Mouse (Mus musculus): ENCODE data around the gene Gm13124. TPM values are rescaled to one million over a fixed set of nuclear protein-coding genes. Genes with fewer than 3 reads are reported as not detected.
"Not testable (repeated sequence)": the region's sequence is repeated elsewhere in the genome, so short reads cannot be mapped to it uniquely, and the experiment has no call there.

The Gm13124 gene
- not detected in 2 replicates for polyA plus RNA-seq (2016; fragmentation: Nextera tagmentation; extraction: Ambion mirVana)

DNA sequence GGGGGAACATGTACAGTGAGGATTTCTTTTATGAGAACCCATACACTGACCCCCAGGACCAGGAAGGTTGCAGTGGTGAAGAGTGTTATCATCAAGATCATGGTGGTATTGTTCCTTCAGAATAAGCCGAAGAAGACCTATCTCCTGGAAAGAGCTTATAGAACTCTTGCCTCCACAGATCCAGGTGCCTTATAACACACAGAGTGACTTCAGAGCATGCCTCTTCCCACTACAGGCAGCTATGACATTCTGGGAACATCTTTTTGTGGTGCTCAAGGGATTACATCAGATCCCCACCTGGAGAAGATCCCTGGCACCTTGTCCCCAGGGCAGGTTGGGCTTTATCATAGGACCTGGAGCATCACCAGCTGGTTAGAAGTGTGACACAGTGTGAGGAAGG, at the start of gene Gm13124:
TSS of gene Gm13124 (minus strand) at position 101 of the 400 bp plus-strand sequence.
- 90% methylated on average over 1 of the region's 1 CpGs for WGBS

DNA sequence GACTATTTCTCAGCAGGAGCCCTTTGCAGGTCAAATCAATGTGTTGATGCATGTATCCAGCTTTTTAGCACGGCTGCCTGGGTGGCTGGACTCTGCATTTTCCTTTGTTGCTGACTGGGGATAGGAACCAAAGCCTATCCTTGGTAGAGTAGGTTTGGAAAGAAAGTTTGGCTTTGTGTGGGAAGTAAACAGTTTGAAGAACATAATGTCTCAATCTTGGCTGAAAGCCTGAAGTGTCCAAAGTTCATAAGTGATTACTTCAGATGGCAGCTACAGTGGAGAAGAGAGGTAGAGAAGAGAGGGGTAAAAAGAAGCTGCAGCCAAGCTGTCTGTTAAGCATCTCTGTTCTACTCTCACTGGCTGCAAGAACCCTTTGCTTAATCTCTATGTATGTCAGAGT, 49.7 kb upstream of the Gm13124 start:
- WGBS, result 76% methylated on average over 1 of the region's 1 CpGs
- Histone ChIP-seq H3K4me2 (replicated peaks) (no peak overlapping the region), H3K27me3 (replicated peaks) (no peaks in the 10 kb centered on the region), H3K9me3 (peaks cover 37% of the 10 kb centered on the region), H3K27ac (no peak overlapping the region), H3K36me3 (no peaks in the 10 kb centered on the region), H3K4me1 (no peaks in the 10 kb centered on the region), H3K9ac (no peak overlapping the region), H3K4me3 (no peak overlapping the region)
- ATAC-seq (ENCODE audit: low FRiP score, low read depth), result no peak

More for the DNA sequence above, at the start of gene Gm13124:
- H3K4me1 ChIP-seq, result no peaks in the 10 kb centered on the region
- H3K4me2 ChIP-seq (replicated peaks), result no peak within 1 kb of the TSS
- no peak within 1 kb of the TSS for H3K4me3 ChIP-seq
- ATAC-seq (ENCODE audit: low FRiP score, low read depth), result no peak
- no peak within 1 kb of the TSS for H3K27ac ChIP-seq
- no peak within 1 kb of the TSS for H3K9ac ChIP-seq
- H3K27me3 ChIP-seq (replicated peaks), result no peaks in the 10 kb centered on the region
- H3K36me3 ChIP-seq, result no peaks in the 10 kb centered on the region
- H3K9me3 ChIP-seq, result peaks cover 21% of the 10 kb centered on the region; the same call in 1 of the 2 replicates

DNA sequence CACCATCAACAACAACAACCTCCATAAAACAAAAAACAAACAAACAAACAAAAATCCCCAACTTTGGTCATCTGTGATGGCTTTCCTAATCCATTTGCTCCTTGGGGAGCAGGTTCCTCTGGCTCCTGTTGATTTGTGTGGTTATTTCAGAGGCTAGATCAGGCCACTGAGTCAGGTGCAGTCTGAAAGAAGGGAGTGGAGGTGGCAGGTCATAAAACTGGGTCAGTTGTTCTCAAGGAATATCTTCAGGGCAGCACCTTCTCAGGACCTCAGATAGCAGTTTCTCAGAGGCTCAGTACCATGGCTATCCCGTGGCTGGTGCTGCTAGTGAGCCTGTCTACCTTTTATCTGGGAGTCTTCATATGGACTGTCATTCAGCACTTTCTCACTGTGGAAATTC, 48.5 kb upstream of the Gm13124 start, which contains the start of gene Aadacl4:
TSS of gene Aadacl4 (plus strand) at position 301 of the 400 bp plus-strand sequence.
- Histone ChIP-seq H3K9me3 (peaks cover 37% of the 10 kb centered on the region), H3K4me2 (replicated peaks) (no peak within 1 kb of the TSS), H3K9ac (no peak within 1 kb of the TSS), H3K27me3 (replicated peaks) (no peaks in the 10 kb centered on the region), H3K4me1 (no peaks in the 10 kb centered on the region), H3K27ac (no peak within 1 kb of the TSS), H3K4me3 (no peak within 1 kb of the TSS), H3K36me3 (no peaks in the 10 kb centered on the region)
- ATAC-seq (ENCODE audit: low FRiP score, low read depth), result no peak
- 59% methylated on average over 1 of the region's 1 CpGs for WGBS

DNA sequence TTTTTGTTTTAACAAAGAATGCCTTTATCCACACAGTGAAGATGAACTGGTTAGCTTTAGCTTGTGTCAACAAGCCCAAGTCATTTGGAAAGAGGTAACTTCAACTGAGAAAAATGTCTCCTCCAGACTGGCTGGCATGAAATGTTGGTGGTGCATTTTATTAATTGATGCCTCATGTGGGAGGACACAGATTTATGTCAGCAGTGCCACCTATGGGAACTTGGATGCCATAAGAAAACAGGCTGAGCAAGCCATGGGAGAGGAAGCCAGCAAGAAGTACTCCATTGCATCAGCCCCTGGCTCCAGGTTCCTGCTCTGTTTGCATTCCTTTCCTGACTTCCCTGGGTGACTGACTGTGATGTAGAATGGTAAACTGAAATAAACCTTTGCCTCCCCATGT, 27.9 kb upstream of the Gm13124 start:
- no peak overlapping the region for H3K27ac ChIP-seq
- ATAC-seq (ENCODE audit: low FRiP score, low read depth), result no peak
- no peak overlapping the region for H3K9ac ChIP-seq
- no peak overlapping the region for H3K4me3 ChIP-seq
- no peak overlapping the region for H3K4me2 ChIP-seq (replicated peaks)
- no peaks in the 10 kb centered on the region for H3K4me1 ChIP-seq
- H3K9me3 ChIP-seq, result peaks cover 23% of the 10 kb centered on the region; the same call in 1 of the 2 replicates
- H3K36me3 ChIP-seq, result no peaks in the 10 kb centered on the region
- no peaks in the 10 kb centered on the region for H3K27me3 ChIP-seq (replicated peaks)

DNA sequence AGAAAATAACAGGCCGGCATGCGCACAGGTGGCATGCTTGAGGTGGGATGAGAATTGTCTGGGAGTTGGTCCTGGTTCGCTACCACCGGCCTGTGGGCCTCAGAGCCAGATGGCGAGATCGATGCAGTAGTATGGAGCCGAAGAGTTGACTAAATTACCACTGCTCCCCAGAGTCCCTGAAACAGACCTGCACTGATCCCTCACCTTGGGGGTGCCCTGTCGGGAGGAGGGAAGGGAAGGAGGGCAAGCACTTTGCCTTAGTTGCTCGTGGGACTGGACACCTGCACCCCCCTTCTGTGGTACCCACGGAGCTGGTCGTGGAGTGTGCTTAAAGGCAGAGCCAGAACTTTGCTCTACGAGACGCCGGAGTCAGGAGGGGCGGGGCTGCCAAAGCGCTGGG, 21.3 kb upstream of the Gm13124 start:
- 87% methylated on average over 13 of the region's 16 CpGs for WGBS
- not testable (repeated sequence) for H3K9ac ChIP-seq

DNA sequence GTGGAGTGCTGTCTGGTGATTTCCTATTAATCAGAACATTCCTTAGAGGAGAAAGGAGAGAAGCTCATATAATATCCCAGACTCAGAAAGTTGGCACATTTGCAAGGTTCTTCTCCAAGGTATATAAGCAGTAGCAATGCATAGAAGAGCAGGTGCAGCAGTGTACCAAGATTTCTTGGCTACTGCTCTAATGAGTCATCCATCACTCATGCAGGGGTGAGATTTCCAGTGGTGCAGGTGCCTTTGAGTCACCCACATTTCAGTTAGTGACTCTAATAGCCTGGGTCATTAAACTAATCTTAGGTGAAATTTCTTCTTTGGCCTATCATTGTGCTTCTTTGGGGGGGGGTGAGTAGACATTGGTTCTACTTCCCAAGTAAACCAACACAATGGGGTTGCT, 2.8 kb upstream of the Gm13124 start:
- no peaks in the 10 kb centered on the region for H3K27me3 ChIP-seq (replicated peaks)
- no peak overlapping the region for H3K4me2 ChIP-seq (replicated peaks)
- no peak overlapping the region for H3K9ac ChIP-seq
- no peaks in the 10 kb centered on the region for H3K36me3 ChIP-seq
- no peak overlapping the region for H3K27ac ChIP-seq
- H3K4me3 ChIP-seq, result no peak overlapping the region
- no peaks in the 10 kb centered on the region for H3K4me1 ChIP-seq
- ATAC-seq (ENCODE audit: low FRiP score, low read depth), result no peak
- 0 out of 2 replicates have a peak, but pooled peaks cover 11% of the 10 kb centered on the region for H3K9me3 ChIP-seq

More for the DNA sequence above, 21.3 kb upstream of the Gm13124 start:
- H3K4me3 ChIP-seq; H3K36me3 ChIP-seq; H3K27ac ChIP-seq; H3K4me1 ChIP-seq; H3K4me2 ChIP-seq (replicated peaks); ATAC-seq (ENCODE audit: low FRiP score, low read depth); H3K27me3 ChIP-seq (replicated peaks): not testable (repeated sequence)
- peaks cover 28% of the 10 kb centered on the region; the same call in 1 of the 2 replicates for H3K9me3 ChIP-seq

DNA sequence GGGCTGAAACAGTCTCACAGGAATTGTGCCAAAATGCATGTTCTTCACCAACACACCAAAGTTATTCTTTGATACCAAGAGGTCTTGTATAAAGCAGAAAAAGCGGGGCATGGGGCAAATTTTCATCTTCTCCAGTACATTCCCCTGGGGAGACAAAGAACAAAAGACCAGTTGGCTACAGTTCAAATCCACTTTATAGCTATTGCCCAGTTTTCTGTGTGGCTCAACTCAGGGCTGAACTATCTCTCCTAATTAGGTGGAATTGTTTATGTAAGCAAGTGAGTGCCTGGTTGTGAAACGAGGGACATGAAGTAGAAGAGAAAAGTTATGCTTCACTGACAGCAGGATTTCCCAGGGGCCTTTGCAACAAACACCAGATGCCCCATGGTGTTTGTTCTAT, 3.7 kb downstream of the Gm13124 start:
- no peak overlapping the region for H3K4me2 ChIP-seq (replicated peaks)
- no peaks in the 10 kb centered on the region for H3K4me1 ChIP-seq
- WGBS, result 61% methylated on average over 2 of the region's 2 CpGs
- no peaks in the 10 kb centered on the region for H3K27me3 ChIP-seq (replicated peaks)
- H3K9ac ChIP-seq, result no peak overlapping the region
- H3K36me3 ChIP-seq, result no peaks in the 10 kb centered on the region
- ATAC-seq (ENCODE audit: low FRiP score, low read depth), result no peak
- no peak overlapping the region for H3K27ac ChIP-seq
- no peak overlapping the region for H3K4me3 ChIP-seq
- peaks cover 38% of the 10 kb centered on the region for H3K9me3 ChIP-seq

DNA sequence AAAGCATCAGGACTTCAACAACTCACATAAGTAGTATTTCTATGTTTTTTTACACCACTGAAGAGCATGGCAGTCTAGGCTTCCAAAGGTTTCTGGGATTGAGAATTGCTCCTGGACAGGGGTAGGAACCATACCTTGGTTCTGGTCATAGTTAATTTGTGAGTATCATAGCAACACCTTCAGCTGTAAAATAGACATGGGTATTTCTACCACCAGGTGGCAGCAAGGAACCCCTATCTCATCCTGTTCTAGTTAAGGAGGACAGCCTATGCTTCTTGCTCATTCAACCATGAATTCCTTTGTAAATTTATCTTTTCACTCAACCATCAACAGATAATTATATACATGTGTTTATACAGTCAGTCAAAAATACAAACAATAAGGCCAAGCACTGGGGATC, 5.1 kb downstream of the Gm13124 start:
- Histone ChIP-seq H3K27ac (no peak overlapping the region), H3K9me3 (peaks cover 45% of the 10 kb centered on the region), H3K9ac (no peak overlapping the region), H3K4me3 (no peak overlapping the region), H3K4me2 (replicated peaks) (no peak overlapping the region), H3K36me3 (no peaks in the 10 kb centered on the region), H3K27me3 (replicated peaks) (no peaks in the 10 kb centered on the region), H3K4me1 (no peaks in the 10 kb centered on the region)
- ATAC-seq (ENCODE audit: low FRiP score, low read depth), result no peak

DNA sequence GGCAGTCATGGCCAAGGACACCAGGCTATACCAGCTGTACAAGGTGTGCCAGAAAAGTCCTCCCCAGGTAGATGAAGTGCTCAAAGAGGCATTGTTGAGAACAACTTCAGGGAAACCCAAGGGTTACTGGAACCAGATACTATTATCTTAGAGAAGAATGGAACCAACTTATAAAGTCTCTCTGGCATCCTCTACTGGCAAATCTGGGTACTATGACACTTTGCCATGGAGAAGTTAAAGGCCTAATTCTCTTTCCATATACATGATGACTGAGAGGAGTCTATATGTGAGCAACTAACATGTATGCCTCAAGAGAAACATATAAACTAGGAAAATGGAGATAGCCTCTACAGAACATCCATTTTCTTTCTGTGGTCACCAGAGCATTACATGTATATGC, 13.8 kb downstream of the Gm13124 start:
- H3K9ac ChIP-seq, result no peak overlapping the region
- no peak overlapping the region for H3K4me3 ChIP-seq
- ATAC-seq (ENCODE audit: low FRiP score, low read depth), result no peak
- H3K4me1 ChIP-seq, result no peaks in the 10 kb centered on the region
- H3K4me2 ChIP-seq (replicated peaks), result no peak overlapping the region
- no peaks in the 10 kb centered on the region for H3K27me3 ChIP-seq (replicated peaks)
- H3K27ac ChIP-seq, result no peak overlapping the region
- H3K9me3 ChIP-seq, result peaks cover 28% of the 10 kb centered on the region
- no peaks in the 10 kb centered on the region for H3K36me3 ChIP-seq

DNA sequence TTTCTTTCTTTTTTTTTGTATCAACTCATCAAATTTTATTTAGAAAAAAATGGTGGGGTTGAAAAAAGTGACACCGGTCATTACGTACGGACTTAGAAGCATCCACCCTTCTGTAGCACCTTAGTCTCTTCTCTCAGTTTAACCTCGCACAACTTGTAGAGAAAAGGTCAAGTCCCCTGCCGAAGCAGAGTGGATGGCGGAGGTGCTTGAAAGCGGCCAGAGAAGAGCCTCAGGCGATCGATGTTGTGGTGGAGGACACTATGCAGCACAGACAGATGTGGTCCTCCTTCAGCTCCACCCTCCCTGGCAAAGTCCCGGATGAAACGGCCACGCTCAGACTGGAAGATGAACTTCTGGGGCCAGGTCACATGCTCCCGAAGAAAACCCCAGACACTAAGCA, 19.6 kb downstream of the Gm13124 start:
- not testable (repeated sequence) for H3K9ac ChIP-seq; H3K4me2 ChIP-seq (replicated peaks); H3K36me3 ChIP-seq; H3K27me3 ChIP-seq (replicated peaks); H3K4me3 ChIP-seq; ATAC-seq (ENCODE audit: low FRiP score, low read depth); H3K4me1 ChIP-seq; H3K27ac ChIP-seq
- H3K9me3 ChIP-seq, result peaks cover 39% of the 10 kb centered on the region
- 94% methylated on average over 13 of the region's 13 CpGs for WGBS

DNA sequence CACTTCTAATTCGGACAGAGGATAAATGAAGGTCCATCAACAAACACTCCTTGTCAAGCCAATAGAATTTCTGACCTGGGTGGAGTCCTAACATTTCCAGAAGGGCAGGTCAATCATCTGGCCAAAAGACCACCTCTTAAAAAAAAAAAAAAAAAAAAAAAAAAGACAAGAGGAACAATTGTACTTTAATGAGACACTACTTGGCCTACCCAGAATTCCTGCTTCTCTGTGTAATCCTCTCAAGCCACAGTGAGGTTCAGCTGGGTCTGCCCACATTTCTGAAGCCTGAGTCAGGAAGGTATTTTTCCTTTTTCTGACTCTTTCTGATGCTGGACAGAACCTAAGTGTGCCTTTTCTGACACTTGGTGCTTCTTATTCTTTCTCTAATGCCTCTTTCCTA, 20.2 kb downstream of the Gm13124 start:
- Histone ChIP-seq H3K36me3 (no peaks in the 10 kb centered on the region), H3K27ac (no peak overlapping the region), H3K4me2 (replicated peaks) (no peak overlapping the region), H3K4me1 (no peaks in the 10 kb centered on the region), H3K9me3 (peaks cover 39% of the 10 kb centered on the region), H3K4me3 (no peak overlapping the region), H3K27me3 (replicated peaks) (no peaks in the 10 kb centered on the region), H3K9ac (no peak overlapping the region)
- 85% methylated on average over 1 of the region's 1 CpGs for WGBS
- ATAC-seq (ENCODE audit: low FRiP score, low read depth), result no peak

DNA sequence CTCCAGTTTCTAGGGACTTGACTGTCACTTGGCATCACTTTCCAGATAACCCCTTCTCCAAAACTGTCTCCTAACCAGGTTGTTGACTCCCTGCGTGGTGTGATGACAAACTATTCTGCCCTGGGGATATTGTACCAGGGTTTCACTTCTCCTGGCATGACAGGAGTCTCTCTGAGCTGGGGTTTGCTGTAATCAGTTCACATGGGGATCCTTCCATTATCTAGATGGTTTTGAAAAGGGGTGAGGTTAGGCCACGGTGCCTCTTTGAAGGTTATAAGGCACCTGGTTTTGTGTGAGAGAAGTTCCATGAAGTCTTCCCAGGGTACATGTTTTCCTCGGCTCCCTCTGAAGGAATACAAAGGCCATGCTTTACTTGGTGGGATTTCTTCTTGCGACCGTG, 45.4 kb downstream of the Gm13124 start, which contains the start of gene 9430007A20Rik:
TSS of gene 9430007A20Rik (plus strand) at position 301 of the 400 bp plus-strand sequence.
- Histone ChIP-seq H3K27me3 (replicated peaks) (no peaks in the 10 kb centered on the region), H3K4me3 (no peak within 1 kb of the TSS), H3K4me1 (no peaks in the 10 kb centered on the region), H3K4me2 (replicated peaks) (no peak within 1 kb of the TSS), H3K27ac (no peak within 1 kb of the TSS), H3K9ac (no peak within 1 kb of the TSS), H3K36me3 (no peaks in the 10 kb centered on the region), H3K9me3 (peaks cover 13% of the 10 kb centered on the region)
- 83% methylated on average over 5 of the region's 5 CpGs for WGBS
- no peak for ATAC-seq (ENCODE audit: low FRiP score, low read depth)

DNA sequence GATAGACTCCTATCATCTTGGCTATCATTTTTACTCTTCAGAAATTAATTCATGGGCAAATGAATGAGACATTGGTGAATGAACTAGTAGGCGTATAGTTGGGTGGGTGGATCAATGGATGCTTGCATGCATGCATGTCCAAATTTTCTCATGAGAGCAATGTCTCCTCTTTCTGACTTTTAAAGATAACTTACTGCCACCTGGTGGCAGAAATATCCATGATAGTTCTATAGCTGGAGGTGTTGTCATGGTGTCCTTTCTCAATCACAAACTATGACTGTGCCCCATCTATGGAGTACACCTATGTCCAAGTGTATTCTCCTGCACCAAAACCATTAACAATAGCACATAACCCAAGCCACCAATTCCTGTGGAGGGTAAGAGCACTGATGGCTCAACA, 58.4 kb downstream of the Gm13124 start:
- H3K9ac ChIP-seq, result no peak overlapping the region
- no peaks in the 10 kb centered on the region for H3K36me3 ChIP-seq
- no peaks in the 10 kb centered on the region for H3K27me3 ChIP-seq (replicated peaks)
- H3K9me3 ChIP-seq, result peaks cover 21% of the 10 kb centered on the region; the same call in 1 of the 2 replicates
- ATAC-seq (ENCODE audit: low FRiP score, low read depth), result no peak
- H3K4me1 ChIP-seq, result no peaks in the 10 kb centered on the region
- WGBS, result 74% methylated on average over 1 of the region's 1 CpGs
- no peak overlapping the region for H3K4me2 ChIP-seq (replicated peaks)
- H3K27ac ChIP-seq, result no peak overlapping the region
- H3K4me3 ChIP-seq, result no peak overlapping the region
